Mouse (Mus musculus) stomach, embryonic 14.5 days (tissue): ENCODE results near the gene Ankrd40. TPM values are rescaled to one million over a fixed set of nuclear protein-coding genes. Genes with fewer than 3 reads are reported as not detected.

ENCODE experiments used
- ATAC-seq: fragments of 200-750 bp; cut with Nextera tagmentation; 2 replicates; pipeline ENCODE4 v1.8.0; 2017; ENCODE audit warnings: low read depth, moderate TSS enrichment; ENCODE audit not compliant: insufficient number of reproducible peaks, insufficient read depth, low FRiP score
- H3K27ac ChIP-seq: fragments of 300-500 bp; sonication (generic); 2 replicates; pipeline ENCODE4 v1.5.1; 2014; ENCODE audit warnings: mild to moderate bottlenecking, low read length, moderate library complexity, mixed read lengths
- H3K27me3 ChIP-seq: fragments of 300-500 bp; sonication (generic); 2 replicates; pipeline ENCODE4 v1.6.1; 2014; ENCODE audit warnings: low read length, control low read depth, mixed read lengths; ENCODE audit not compliant: control insufficient read depth, insufficient read depth
- H3K36me3 ChIP-seq: fragments of 300-500 bp; sonication (generic); 2 replicates; pipeline ENCODE4 v1.6.1; 2014; ENCODE audit warnings: mild to moderate bottlenecking, control low read depth, low read length, moderate library complexity, mixed read lengths; ENCODE audit not compliant: control insufficient read depth, insufficient read depth
- H3K4me1 ChIP-seq: fragments of 300-500 bp; sonication (generic); 2 replicates; pipeline ENCODE4 v1.6.1; 2014; ENCODE audit warnings: low read length, control low read depth, mixed read lengths; ENCODE audit not compliant: control insufficient read depth, insufficient read depth
- H3K4me2 ChIP-seq: fragments of 300-500 bp; sonication (generic); replicated peaks from 2 replicates; pipeline ENCODE4 v1.6.1; 2014; ENCODE audit warnings: low read depth, low read length, control low read depth
- H3K4me3 ChIP-seq: fragments of 300-500 bp; sonication (generic); 2 replicates; pipeline ENCODE4 v1.5.1; 2014; ENCODE audit warnings: low read depth, low read length, control low read depth
- H3K9ac ChIP-seq: fragments of 300-500 bp; sonication (generic); replicated peaks from 2 replicates; pipeline ENCODE4 v1.6.1; 2014; ENCODE audit warnings: low read depth, mild to moderate bottlenecking, control low read depth, low read length, moderate library complexity, mixed read lengths
- H3K9me3 ChIP-seq: fragments of 300-500 bp; sonication (generic); 2 replicates; pipeline ENCODE4 v1.6.1; 2016; ENCODE audit warnings: low read depth, low read length, control low read depth; ENCODE audit not compliant: control insufficient read depth
- WGBS: fragments of 180-500 bp; shearing (Covaris S2); extraction: QIAGEN DNeasy Blood & Tissue Kit; methylation state at CpG from one replicate; pipeline ENCODE4 v1.1.7; 2014; 5-methylcytosine and 5-hydroxymethylcytosine counted together
- polyA plus RNA-seq: library from polyadenylated mRNA; unstranded; fragments of >200 nt; fragmentation: Nextera tagmentation; extraction: Ambion mirVana; gene quantifications from 2 replicates; pipeline ENCODE4 v1.2.1, GENCODE M21; 2014

The Ankrd40 gene
- polyA plus RNA-seq, 1 experiment from 2014 or later: 19.2 TPM

DNA sequence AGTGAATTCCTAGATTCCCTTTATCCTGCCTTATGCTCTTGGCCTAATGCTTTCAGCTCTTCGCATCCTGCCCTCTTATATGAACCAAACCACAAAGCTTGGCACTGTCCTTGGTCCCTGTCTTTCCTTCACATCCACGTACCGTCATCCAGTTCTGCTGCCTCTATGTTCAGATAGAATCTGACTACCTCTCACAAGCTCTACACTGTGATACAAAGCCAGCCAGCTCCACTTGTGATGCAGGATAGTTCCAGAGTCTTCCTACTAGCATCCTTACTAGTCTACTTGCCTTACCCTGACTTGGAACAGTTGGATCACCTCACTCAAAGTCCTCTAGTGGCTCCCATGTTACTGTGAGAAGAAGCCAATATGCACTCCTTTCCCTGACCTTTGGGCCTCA lies 2.4 kb downstream of the Ankrd40 start:
- peaks cover 13% of the 10 kb centered on the region for H3K36me3 ChIP-seq
- H3K9ac ChIP-seq: no peak overlapping the region
- ATAC-seq: no peak
- peaks cover 21% of the 10 kb centered on the region for H3K4me1 ChIP-seq
- H3K27me3 ChIP-seq: no peaks in the 10 kb centered on the region
- no peak overlapping the region for H3K4me3 ChIP-seq
- WGBS: 81% methylated on average over 3 of the region's 3 CpGs
- H3K4me2 ChIP-seq: no peak overlapping the region
- no peaks in the 10 kb centered on the region for H3K9me3 ChIP-seq
- H3K27ac ChIP-seq: no peak overlapping the region

DNA sequence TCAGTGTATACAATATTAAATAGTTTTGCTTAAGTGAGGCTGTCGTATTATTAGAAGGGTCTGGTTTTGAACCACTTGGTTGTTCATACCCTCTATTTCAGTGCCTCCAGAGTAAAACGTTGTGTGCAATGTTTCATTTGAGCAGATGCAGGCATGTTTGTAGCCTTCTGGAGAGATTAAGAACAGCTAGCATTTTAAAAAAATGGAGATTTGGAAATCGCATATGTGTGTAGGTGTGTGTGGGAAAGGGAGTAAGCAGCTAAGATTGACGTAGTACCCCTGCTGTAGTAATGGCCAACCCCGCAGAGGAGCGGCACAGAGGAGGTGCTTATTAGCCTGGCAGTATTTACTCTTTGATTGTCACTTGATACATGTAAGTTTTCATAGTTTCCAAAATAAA lies 4.9 kb downstream of the Ankrd40 start:
- no peak overlapping the region for H3K4me3 ChIP-seq
- H3K27me3 ChIP-seq: no peaks in the 10 kb centered on the region
- H3K27ac ChIP-seq: no peak overlapping the region
- WGBS: 71% methylated on average over 6 of the region's 6 CpGs
- no peak overlapping the region for H3K4me2 ChIP-seq
- peaks cover 18% of the 10 kb centered on the region for H3K36me3 ChIP-seq
- ATAC-seq: no peak
- H3K9me3 ChIP-seq: no peaks in the 10 kb centered on the region
- H3K9ac ChIP-seq: no peak overlapping the region
- H3K4me1 ChIP-seq: peaks cover 14% of the 10 kb centered on the region

DNA sequence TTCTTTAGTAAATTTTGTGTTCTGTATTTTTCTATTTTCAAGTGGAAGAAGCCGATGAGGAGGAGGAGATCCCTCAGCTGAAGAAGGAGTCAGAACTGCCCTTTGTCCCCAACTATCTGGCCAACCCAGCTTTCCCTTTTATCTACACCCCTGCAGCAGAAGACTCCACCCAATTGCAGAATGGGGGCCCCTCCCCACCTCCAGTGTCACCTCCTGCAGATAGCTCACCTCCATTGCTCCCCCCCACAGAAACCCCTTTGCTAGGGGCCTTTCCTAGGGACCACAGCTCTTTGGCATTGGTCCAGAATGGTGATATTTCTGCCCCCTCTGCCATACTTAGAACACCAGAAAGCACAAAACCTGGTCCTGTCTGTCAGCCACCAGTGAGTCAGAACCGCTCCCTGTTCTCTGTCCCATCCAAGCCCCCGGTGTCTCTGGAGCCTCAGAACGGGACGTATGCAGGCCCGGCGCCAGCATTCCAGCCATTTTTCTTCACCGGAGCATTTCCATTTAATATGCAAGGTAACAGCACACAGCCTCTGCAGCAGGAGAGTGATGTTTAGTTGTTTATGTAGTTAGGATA lies 6.7 kb downstream of the Ankrd40 start:
- Histone ChIP-seq H3K4me2 (no peak overlapping the region), H3K9me3 (no peaks in the 10 kb centered on the region), H3K36me3 (peaks cover 34% of the 10 kb centered on the region), H3K4me3 (no peak overlapping the region), H3K9ac (no peak overlapping the region), H3K27ac (no peak overlapping the region), H3K27me3 (no peaks in the 10 kb centered on the region), H3K4me1 (peaks cover 11% of the 10 kb centered on the region)
- peak; percentile 53; the same call in 1 of the 2 replicates for ATAC-seq
- WGBS: 90% methylated on average over 8 of the region's 8 CpGs

DNA sequence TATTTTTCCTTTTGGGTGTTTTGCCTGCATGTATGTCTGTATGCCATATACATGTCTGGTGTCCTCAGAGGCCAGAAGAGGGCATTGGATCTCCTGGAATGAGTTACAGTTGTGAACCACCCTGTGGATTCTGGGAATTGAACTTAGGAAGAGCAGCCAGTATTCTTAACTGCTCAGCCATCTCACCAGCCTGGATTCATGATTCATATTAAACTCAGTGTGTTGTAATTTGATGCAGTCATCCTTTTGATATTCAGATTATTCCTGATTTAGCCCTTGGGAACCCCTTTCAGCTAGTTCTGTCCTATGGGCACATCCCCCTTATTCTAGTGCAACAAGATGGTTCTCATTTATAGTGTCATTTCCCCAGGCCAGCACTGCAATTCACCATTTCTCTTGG lies 8.8 kb downstream of the Ankrd40 start:
- H3K9me3 ChIP-seq: no peaks in the 10 kb centered on the region
- no peaks in the 10 kb centered on the region; the same call in none of the 2 replicates for H3K4me1 ChIP-seq
- H3K4me3 ChIP-seq: no peak overlapping the region
- no peaks in the 10 kb centered on the region for H3K27me3 ChIP-seq
- no peak for ATAC-seq
- peaks cover 37% of the 10 kb centered on the region for H3K36me3 ChIP-seq
- no peak overlapping the region for H3K27ac ChIP-seq
- H3K4me2 ChIP-seq: no peak overlapping the region
- no peak overlapping the region for H3K9ac ChIP-seq

DNA sequence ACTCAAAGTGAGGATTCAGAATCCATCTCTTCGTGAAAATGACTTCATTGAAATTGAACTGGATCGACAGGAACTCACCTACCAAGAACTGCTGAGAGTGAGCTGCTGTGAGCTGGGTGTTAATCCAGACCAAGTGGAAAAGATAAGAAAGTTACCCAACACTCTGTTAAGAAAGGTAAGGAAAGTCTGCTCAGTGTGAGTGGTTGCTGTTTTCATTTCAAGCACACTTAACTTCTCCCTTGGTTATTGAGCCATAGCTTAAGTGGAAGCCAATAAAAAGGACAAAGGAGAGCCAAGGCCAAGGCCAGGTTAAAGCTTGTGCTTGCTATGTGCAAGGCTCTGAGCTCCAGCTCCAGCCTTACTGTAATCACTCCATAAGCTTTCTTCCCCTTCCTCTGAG lies 10.5 kb downstream of the Ankrd40 start:
- Histone ChIP-seq H3K4me2 (no peak overlapping the region), H3K27ac (no peak overlapping the region), H3K27me3 (no peaks in the 10 kb centered on the region), H3K9ac (no peak overlapping the region), H3K9me3 (no peaks in the 10 kb centered on the region), H3K36me3 (peaks cover 32% of the 10 kb centered on the region), H3K4me1 (peaks cover 14% of the 10 kb centered on the region), H3K4me3 (no peak overlapping the region)
- 89% methylated on average over 2 of the region's 2 CpGs for WGBS
- ATAC-seq: no peak

DNA sequence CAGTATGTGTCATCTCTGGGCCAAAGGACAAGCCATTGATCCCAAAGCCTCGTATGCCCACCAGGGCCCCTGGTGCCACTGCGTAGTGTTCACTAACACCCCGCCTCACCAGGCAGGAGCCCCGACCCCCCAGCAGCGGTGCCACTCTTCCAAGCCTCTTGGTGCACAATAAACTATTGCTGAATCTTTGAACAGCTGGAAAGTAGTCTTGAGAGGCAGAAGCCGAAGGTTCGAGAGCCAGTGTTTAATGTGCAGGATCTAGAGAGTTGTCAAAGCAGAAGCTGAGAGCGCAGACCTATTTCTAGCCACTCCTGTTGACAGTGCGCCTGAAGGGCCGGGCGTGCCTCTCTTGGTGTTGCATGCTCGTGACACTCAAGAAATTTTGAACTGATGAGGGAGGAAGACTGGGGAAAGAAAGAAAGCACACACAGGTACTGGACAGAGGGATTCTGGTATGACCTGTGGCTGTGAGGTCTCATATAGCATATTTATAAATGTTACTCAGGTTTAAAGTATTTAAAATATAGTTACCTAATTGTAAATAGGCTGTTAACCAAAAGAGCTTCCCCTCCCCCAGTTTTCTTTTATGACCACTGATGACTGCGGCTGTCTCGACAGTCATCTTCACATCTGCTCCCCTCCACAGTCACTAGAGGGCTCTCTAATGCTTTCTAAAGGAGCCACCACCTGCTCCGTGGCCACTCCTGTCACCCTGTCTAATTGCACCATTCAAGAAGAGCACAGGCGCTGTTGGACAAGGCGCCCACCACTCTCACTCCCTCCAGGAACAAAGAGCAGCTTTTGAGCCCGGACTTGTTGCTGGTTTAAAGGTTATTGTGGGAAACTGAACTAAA lies 12.2 kb downstream of the Ankrd40 start:
- H3K9ac ChIP-seq: no peak overlapping the region
- 57% methylated on average over 18 of the region's 18 CpGs for whole genome bisulfite sequencing
- H3K4me1 ChIP-seq: peaks cover 28% of the 10 kb centered on the region
- no peak overlapping the region for H3K4me3 ChIP-seq
- no peak overlapping the region for H3K4me2 ChIP-seq
- peaks cover 26% of the 10 kb centered on the region for H3K36me3 ChIP-seq
- ATAC-seq: peak; percentile 47; the same call in 1 of the 2 replicates
- no peaks in the 10 kb centered on the region for H3K9me3 ChIP-seq
- H3K27me3 ChIP-seq: no peaks in the 10 kb centered on the region
- H3K27ac ChIP-seq: no peak overlapping the region

DNA sequence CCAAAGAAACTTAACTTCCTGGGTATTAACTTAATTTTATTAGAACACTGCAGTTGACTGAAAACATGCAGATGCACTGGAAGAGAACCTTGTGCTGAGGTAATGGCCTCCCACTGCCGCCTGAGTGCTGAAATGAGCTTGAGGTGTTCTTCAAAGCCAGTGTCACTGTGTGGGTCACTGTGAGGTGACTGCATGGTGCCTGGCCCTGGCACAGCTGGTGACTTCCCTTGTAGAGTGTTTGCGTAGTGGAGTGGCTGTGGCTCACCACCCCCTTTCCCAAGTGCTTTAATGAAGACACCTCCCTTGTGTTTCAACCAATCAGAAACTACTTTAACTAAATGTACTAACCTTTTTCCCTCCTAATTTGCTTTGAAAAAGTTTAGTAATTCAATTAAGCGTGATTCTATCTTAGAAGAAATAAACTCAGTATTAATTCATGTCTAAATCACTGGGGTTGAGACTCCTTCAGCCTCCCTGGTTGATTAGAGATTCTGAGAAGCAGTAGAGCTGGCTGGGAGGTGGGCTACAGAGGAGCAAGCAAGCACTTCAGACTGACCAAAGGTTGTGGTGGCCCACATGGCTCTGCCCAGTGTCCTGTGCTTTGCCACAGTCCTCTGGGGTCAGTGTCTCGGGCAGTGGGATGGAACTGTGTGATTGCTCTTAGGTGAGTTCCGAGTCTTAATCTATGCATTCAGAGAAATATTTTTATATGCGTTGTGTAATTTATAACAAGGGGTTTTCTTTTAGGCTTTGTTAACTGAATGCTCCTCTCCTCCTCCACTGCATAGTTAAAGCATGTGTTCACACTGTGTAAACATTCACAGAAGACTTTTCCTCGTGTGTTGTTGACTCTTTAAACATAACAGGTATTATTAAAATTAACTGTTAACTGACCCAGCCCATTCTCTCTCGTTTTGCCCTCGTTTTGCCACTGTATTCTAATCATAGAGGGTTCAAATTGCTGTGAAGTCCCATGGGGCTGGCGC lies 13.4 kb downstream of the Ankrd40 start:
- whole genome bisulfite sequencing: 56% methylated on average over 10 of the region's 10 CpGs
- H3K9me3 ChIP-seq: no peaks in the 10 kb centered on the region

More for the DNA sequence above, 13.4 kb downstream of the Ankrd40 start:
- Histone ChIP-seq H3K4me1 (peaks cover 33% of the 10 kb centered on the region), H3K9ac (no peak overlapping the region), H3K27ac (peak overlapping the region; percentile 72), H3K4me3 (no peak overlapping the region), H3K36me3 (peaks cover 19% of the 10 kb centered on the region), H3K27me3 (no peaks in the 10 kb centered on the region), H3K4me2 (no peak overlapping the region)
- ATAC-seq: peak; percentile 73
